Mouse (Mus musculus) activated CD4-positive, CD25-positive, alpha-beta regulatory T cell, adult 4 months (primary cell): ENCODE data around the gene Itgb2. TPM values are rescaled to one million over a fixed set of nuclear protein-coding genes. Genes with fewer than 3 reads are reported as not detected.

ENCODE experiments used
- ATAC-seq: one replicate; pipeline ENCODE4 v1.8.0; 2017
- polyA plus RNA-seq, 2 experiments: library from polyadenylated mRNA; unstranded; fragments of 100-300 nt; shearing (Covaris generic); gene quantifications; one replicate each; pipeline ENCODE4 v1.2.1; 2017

Gene Itgb2
- polyA plus RNA-seq, 2 experiments from 2014 or later = 375 to 386 TPM

- ATAC-seq = no peak
Observed at GRCm38 (mm10) chr10:77552162-77552561, 22.1 kb downstream of the Itgb2 start.

- no peak for ATAC-seq
Observed at GRCm38 (mm10) chr10:77553285-77553684, 23.2 kb downstream of the Itgb2 start.

- peak; percentile 64 for ATAC-seq
Observed at GRCm38 (mm10) chr10:77554918-77555317, 24.9 kb downstream of the Itgb2 start.

GRCm38 (mm10) chr10:77556631-77557030, 26.6 kb downstream of the Itgb2 start:
- peak; percentile 74 for ATAC-seq

- ATAC-seq = no peak
Observed at GRCm38 (mm10) chr10:77557641-77558040, 27.6 kb downstream of the Itgb2 start.

GRCm38 (mm10) chr10:77560090-77560489, 30.0 kb downstream of the Itgb2 start:
- no peak for ATAC-seq

- ATAC-seq = no peak
Observed at GRCm38 (mm10) chr10:77560830-77561229, 30.8 kb downstream of the Itgb2 start.

- ATAC-seq = no peak
Observed at GRCm38 (mm10) chr10:77561508-77561907, 31.5 kb downstream of the Itgb2 start.

- no peak for ATAC-seq
Observed at GRCm38 (mm10) chr10:77565005-77565404, 35.0 kb downstream of the Itgb2 start.

GRCm38 (mm10) chr10:77566651-77567050, 36.6 kb downstream of the Itgb2 start:
- peak; percentile 62 for ATAC-seq

- ATAC-seq = no peak
Observed at GRCm38 (mm10) chr10:77569481-77569880, 39.4 kb downstream of the Itgb2 start.

GRCm38 (mm10) chr10:77569973-77570658, 40.1 kb downstream of the Itgb2 start:
- ATAC-seq = no peak

- no peak for ATAC-seq
Observed at GRCm38 (mm10) chr10:77572225-77572624, 42.2 kb downstream of the Itgb2 start.

- ATAC-seq = no peak
Observed at GRCm38 (mm10) chr10:77573162-77573561, 43.1 kb downstream of the Itgb2 start.

- ATAC-seq = no peak
Observed at GRCm38 (mm10) chr10:77580027-77580920, 50.2 kb downstream of the Itgb2 start.

GRCm38 (mm10) chr10:77581023-77581407, 51.0 kb downstream of the Itgb2 start:
- ATAC-seq = no peak

GRCm38 (mm10) chr10:77581408-77582284, 51.6 kb downstream of the Itgb2 start, which contains the start of gene Pttg1ip:
Gene Pttg1ip, plus strand, starts transcription at chr10:77581720.
- peak; percentile 90 for ATAC-seq

- peak; percentile 2 for ATAC-seq
Observed at GRCm38 (mm10) chr10:77582285-77582618, 52.2 kb downstream of the Itgb2 start.

- no peak for ATAC-seq
Observed at GRCm38 (mm10) chr10:77583795-77584422, 53.9 kb downstream of the Itgb2 start.

- no peak for ATAC-seq
Observed at GRCm38 (mm10) chr10:77586637-77587036, 56.6 kb downstream of the Itgb2 start.

- no peak for ATAC-seq
Observed at GRCm38 (mm10) chr10:77587091-77587775, 57.2 kb downstream of the Itgb2 start.

GRCm38 (mm10) chr10:77588036-77588435, 58.0 kb downstream of the Itgb2 start:
- ATAC-seq = no peak
